Mouse (Mus musculus) liver, postnatal 0 days (tissue): ENCODE measurements around the gene Rbm20.
A peak's percentile ranks its signal among the peaks of the same experiment; 100 is the strongest.

Experiments
- CTCF ChIP-seq: sonication (generic); IDR thresholded peaks from 2 replicates; pipeline ENCODE4 v1.5.1; 2016; ENCODE audit warnings: antibody characterized with exemption, low read depth
- EP300 ChIP-seq: IDR thresholded peaks from 2 replicates; pipeline ENCODE4 v1.6.1; 2016; ENCODE audit warnings: antibody characterized with exemption, low read depth, mild to moderate bottlenecking

- TF ChIP-seq CTCF (no peak), EP300 (0 out of 2 replicates have a peak, but pooled peaks have one; percentile 13)
These were observed 111.7 kb downstream of the Rbm20 start for GRCm38 (mm10) chr19:53788621-53789331.
